Mouse (Mus musculus) fat pad, adult 2 months (tissue): ENCODE measurements around the gene Zfp580.
A peak's percentile ranks its signal among the peaks of the same experiment; 100 is the strongest.
"Not testable (repeated sequence)": the region's sequence is repeated elsewhere in the genome, so short reads cannot be mapped to it uniquely, and the experiment has no call there.

ENCODE experiments used
- DNase-seq: peaks from one replicate; pipeline ENCODE4 v3.0.0-alpha.2; 2011; ENCODE audit warnings: low read depth, low spot score; ENCODE audit errors: extremely low read depth

Zfp580 gene

GRCm38 (mm10) chr7:5051193-5052192 lies at the start of gene Zfp580:
Zfp580 (plus strand) TSS chr7:5051538.
- no peak for DNase-seq

GRCm38 (mm10) chr7:5002876-5003275 lies 48.5 kb upstream of the Zfp580 start:
- not testable (repeated sequence) for DNase-seq

DNA sequence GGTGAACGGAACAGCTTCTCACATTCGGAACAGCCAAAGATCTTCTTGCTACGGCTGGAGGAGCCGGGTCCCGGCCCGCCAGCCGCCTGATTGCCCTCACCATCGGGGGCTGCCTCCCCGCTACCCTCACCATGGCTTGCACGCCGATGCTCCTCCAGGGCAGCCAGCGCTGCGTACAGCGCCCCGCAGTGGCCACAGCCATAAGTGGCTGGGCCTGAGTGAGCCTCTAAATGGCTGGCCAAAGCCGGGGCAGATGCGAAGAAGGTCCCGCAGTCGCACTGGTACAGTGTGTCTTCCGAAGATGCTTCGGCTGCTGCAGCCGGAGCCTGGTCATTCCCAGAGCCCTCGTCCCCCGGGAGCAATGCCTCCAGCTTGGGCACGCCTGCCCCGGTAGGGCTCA lies 43.1 kb upstream of the Zfp580 start:
- DNase-seq, result no peak

DNA sequence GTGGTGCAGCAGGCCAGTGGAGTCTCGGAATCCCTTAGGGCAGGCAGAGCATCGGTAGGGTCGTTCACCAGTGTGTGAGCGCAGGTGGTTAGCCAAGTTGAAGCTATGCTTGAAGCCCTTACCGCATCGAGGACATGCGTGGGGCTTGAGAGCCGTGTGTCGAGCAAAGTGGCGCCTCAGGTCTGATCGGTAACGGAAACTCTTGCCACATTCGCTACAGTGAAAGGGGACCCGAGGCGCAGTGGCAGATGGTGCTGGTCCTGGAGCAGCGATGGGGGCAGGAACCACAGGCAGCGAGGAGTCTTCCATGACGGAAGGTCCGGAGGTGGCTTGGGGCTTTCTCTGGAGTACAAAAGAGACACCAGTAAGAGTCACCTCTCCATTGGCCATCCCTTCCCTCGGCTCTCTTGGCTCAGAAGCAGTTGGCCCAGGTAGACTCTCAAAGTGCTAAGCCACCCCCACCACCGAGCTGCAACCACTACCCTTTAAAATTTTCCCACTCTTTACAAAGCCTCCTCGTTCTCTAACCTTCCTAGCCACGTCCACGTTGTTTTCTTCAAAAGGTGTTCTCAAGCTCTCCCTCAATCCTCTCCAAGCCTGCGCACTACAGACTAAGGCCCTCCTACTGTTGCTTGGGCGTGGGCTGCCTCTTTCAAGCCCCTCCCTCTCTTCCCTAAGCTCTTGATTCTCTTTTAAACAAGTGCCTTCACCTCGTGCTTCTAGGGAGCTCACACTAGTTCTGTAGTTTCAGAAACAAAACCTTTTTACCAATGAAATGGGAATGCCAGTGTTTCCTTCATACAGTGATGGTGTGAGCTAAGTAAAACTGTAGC lies 38.4 kb upstream of the Zfp580 start:
- DNase-seq, result no peak

DNA sequence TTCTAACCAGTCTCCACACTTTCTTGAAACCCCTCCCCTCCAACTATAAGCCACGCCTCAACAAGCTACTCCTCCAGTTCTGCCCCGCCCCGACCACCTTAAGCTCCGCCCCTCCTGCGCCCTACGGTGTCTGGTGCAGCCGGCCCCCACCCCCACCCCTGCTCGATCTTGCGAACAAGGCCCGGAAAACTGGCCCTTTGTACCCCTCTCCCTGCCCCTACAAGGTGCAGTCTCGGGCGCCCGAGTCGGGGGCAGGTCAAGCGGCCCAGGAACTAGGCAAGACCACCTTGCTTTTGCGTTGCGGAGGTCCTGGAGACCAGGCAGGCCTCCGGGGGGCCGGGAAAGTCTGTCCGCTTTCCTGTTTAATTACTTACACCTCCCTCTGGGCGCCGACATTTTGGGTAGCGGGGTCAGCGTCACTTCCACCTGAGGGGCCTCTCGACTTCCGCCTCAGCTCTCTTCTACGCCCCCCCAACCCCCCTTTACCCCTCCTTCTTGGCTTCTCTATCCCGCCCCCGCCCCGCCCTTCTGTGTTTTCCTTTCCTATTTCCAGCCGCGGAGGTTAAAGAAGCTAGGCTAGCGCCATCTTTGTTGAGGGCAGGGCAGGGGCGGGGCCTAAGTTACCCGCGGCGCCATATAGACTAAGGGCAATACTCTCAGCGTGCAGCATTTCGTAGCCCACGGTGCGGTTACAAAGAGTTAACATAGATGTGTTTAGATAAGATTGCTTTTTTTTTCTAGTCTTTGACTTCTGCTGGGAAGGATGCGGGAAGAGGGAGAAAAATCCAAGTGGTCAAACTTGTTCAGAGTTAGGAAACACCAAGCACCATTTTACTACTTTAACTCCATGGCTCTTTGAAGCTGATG lies 36.9 kb upstream of the Zfp580 start, which contains the start of the genes Zfp524 and Fiz1:
Zfp524 (plus strand) TSS at position 165 of the 867 bp plus-strand sequence.
Fiz1 (minus strand) TSS at position 447 of the 867 bp plus-strand sequence.
- DNase-seq, result peak; percentile 52

GRCm38 (mm10) chr7:5015118-5016001 lies 36.0 kb upstream of the Zfp580 start, which contains the start of gene Gm44973:
Gm44973 (plus strand) TSS chr7:5015496.
- peak; percentile 80 for DNase-seq

GRCm38 (mm10) chr7:5016057-5016456 lies 35.3 kb upstream of the Zfp580 start:
- no peak for DNase-seq

GRCm38 (mm10) chr7:5016920-5017319 lies 34.4 kb upstream of the Zfp580 start:
- DNase-seq, result no peak

- DNase-seq, result no peak
Measured at GRCm38 (mm10) chr7:5017352-5017751, 34.0 kb upstream of the Zfp580 start.

- DNase-seq, result no peak
Measured at GRCm38 (mm10) chr7:5017931-5018330, 33.4 kb upstream of the Zfp580 start.

DNA sequence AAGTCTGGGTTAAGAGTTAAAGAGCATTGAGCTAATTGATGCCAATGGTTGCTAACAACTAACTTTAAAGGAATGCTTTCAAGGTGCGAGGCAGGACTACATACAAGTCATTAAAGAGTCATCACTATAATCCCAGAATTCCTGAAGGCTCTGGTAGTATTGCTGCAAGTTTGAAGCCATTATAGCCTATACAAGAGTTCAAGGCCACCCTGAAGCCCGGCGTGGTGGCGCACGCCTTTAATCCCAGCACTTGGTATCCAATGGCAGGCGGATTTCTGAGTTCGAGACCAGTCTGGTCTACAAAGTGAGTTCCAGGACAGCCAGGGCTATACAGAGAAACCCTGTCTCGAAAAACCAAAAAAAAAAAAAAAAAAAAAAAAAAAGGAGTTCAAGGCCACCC lies 31.8 kb upstream of the Zfp580 start:
- DNase-seq, result not testable (repeated sequence)

DNA sequence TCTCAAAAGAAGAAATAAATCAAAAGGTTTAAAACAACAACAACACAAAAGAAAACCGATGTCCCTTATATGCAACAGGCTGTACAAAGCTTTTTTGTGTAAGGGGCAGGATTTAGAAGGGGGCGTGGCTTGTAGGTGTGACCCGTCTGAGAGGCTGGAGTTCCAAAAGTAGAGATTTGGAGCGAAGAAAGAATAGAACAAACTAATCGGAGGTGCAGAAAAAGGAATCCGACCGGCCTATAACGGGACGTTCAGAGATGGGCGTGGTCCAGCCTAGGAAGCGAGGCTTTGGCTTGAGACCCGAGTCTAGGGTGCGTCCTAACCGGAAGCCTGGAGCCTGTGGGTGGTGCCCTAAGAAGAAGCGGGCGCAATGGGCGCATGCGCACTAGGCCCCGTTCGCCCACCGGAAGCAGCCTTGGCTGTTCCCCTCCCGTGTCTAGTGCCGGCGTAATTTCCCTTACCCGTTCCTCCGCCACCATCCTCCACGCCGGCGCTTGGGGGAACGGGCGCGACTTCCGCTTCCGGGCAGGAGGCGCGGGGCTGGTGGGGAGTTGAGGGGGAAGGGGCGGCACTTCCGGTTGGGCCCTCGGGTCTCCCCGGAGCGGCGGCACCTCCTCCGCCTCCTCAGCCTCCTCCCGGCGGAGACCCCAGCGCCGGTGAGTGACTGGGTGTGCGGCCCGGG lies 31.2 kb upstream of the Zfp580 start, which contains the start of the genes Zfp865 and Ccdc106:
Zfp865 (plus strand) TSS at position 377 of the 682 bp plus-strand sequence.
Ccdc106 (plus strand) TSS at position 554 of the 682 bp plus-strand sequence.
- peak; percentile 74 for DNase-seq

- DNase-seq, result no peak
Measured at GRCm38 (mm10) chr7:5020685-5021084, 30.7 kb upstream of the Zfp580 start.

- DNase-seq, result no peak
Measured at GRCm38 (mm10) chr7:5021197-5021596, 30.1 kb upstream of the Zfp580 start.

DNA sequence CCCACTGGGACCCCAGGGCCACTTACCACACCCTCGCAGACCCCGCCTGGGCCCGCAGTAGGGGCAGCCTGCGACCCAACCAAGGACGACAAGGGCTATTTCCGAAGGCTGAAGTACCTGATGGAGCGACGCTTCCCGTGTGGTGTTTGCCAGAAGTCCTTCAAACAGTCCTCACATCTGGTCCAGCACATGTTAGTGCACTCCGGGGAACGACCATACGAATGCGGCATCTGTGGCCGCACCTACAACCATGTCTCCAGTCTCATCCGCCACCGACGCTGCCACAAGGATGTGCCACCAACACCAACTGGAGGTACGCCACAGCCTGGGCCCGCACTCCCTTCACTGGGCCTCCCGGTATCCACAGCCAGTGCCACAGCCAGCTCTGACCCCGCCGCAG lies 21.8 kb upstream of the Zfp580 start:
- DNase-seq, result no peak

DNA sequence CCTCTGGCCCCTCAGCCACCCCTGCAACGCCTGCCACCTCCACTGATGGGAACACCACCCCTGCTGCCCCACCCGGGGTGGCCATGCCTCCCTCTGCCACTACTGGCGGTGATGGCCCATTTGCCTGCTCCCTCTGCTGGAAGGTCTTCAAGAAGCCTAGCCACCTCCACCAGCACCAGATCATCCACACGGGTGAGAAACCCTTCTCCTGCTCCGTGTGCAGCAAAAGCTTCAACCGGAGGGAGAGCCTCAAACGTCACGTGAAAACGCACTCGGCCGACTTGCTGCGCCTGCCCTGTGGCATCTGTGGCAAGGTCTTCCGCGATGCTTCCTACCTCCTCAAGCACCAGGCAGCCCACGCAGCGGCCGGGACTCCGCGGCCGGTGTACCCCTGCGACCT lies 21.4 kb upstream of the Zfp580 start:
- DNase-seq, result no peak

GRCm38 (mm10) chr7:5030554-5031275 lies 20.6 kb upstream of the Zfp580 start:
- no peak for DNase-seq

GRCm38 (mm10) chr7:5031496-5031895 lies 19.8 kb upstream of the Zfp580 start:
- no peak for DNase-seq
